Mouse (Mus musculus) hindbrain, postnatal 0 days (tissue): ENCODE measurements at regions not wholly inside any gene's neighbourhood (a gene's known extent, or its start where the extent isn't known, plus 50 kb on each side); places are given as distances from the start of the nearest gene placed in this dataset.
A peak's percentile ranks its signal among the peaks of the same experiment; 100 is the strongest.

Source experiments
- ATAC-seq: fragments of 200-750 bp; cut with Nextera tagmentation; 2 replicates; pipeline ENCODE4 v1.8.0; 2017; ENCODE audit warnings: mild to moderate bottlenecking, moderate TSS enrichment, moderate library complexity
- DNase-seq: peaks from one replicate; pipeline ENCODE4 v3.0.0-alpha.2; 2015; ENCODE audit warnings: low spot score
- H3K27ac ChIP-seq: fragments of 300-500 bp; sonication (generic); 2 replicates; pipeline ENCODE4 v1.5.1; 2014; ENCODE audit warnings: mild to moderate bottlenecking
- H3K27me3 ChIP-seq: fragments of 300-500 bp; sonication (generic); 2 replicates; pipeline ENCODE4 v1.6.1; 2014; ENCODE audit warnings: low read length, mixed read lengths; ENCODE audit not compliant: insufficient read depth
- H3K36me3 ChIP-seq: fragments of 300-500 bp; sonication (generic); 2 replicates; pipeline ENCODE4 v1.6.1; 2014; ENCODE audit warnings: low read length, mixed read lengths; ENCODE audit not compliant: insufficient read depth
- H3K4me1 ChIP-seq: fragments of 300-500 bp; sonication (generic); 2 replicates; pipeline ENCODE4 v1.6.1; 2014; ENCODE audit warnings: antibody characterized with exemption, low read length, mixed read lengths; ENCODE audit not compliant: insufficient read depth
- H3K4me2 ChIP-seq: fragments of 300-500 bp; sonication (generic); 2 replicates; pipeline ENCODE4 v1.6.1; 2014; ENCODE audit warnings: low read depth, mild to moderate bottlenecking, low read length, moderate library complexity, mixed read lengths
- H3K4me3 ChIP-seq: fragments of 300-500 bp; sonication (generic); 2 replicates; pipeline ENCODE4 v1.5.1; 2014; ENCODE audit warnings: low read length
- H3K9ac ChIP-seq: fragments of 300-500 bp; sonication (generic); replicated peaks from 2 replicates; pipeline ENCODE4 v1.6.1; 2014; ENCODE audit warnings: mild to moderate bottlenecking, low read length, moderate library complexity, mixed read lengths
- H3K9me3 ChIP-seq: fragments of 300-500 bp; sonication (generic); 2 replicates; pipeline ENCODE4 v1.6.1; 2016; ENCODE audit warnings: low read length, mixed read lengths
- CTCF ChIP-seq: IDR thresholded peaks from 2 replicates; pipeline ENCODE4 v1.5.1; 2016; ENCODE audit warnings: antibody characterized with exemption, control low read depth, low read depth
- WGBS: fragments of 180-500 bp; shearing (Covaris S2); extraction: QIAGEN DNeasy Blood & Tissue Kit; methylation state at CpG from one replicate; pipeline ENCODE4 v1.1.7; 2014; 5-methylcytosine and 5-hydroxymethylcytosine counted together

DNA sequence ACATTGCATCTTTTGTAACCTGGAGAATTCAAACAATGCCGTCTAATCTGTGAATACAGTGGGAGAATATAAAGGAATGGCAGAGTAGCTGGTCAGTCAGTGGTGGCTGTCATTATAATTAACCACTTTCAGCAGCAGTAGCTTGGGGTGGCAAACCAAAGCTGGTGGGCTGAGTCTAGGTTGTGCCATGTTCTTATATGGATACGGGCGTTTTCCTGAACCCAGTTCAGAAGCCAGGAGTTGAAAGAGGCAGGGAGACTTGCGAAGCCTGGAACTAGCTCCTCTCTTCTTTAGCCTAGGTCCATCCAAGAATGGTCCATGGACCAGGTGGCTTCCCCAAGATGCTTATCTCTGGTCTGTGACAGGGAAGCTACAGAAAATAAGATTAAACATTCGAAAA, 135.7 kb downstream of the Btg1 start:
- DNase-seq = no peak
- H3K36me3 ChIP-seq = no peaks in the 10 kb centered on the region
- WGBS = 87% methylated on average over 5 of the region's 5 CpGs

DNA sequence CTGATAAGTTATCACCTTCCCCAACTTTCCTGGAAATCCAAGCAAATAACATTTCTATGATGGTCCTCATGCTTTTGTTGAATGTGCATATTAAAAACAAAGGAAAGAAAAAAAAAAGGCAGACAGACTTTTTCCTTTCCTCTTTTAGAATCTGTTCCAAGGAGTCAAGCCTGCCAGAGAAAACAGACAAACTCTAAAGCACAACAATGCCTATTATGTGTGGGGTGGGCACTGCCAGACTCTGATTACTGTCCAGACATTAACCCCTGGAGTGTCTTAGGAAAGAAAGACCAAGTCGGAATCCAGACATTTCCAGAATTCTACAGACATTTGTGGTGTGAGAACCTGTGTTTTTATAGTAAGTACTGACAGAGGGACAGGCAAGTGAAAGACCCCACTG, 136.7 kb downstream of the Btg1 start:
- Histone ChIP-seq H3K4me2 (no peak overlapping the region), H3K4me3 (no peak overlapping the region), H3K4me1 (peaks cover 6% of the 10 kb centered on the region; the same call in 1 of the 2 replicates), H3K9me3 (no peaks in the 10 kb centered on the region), H3K36me3 (no peaks in the 10 kb centered on the region), H3K27ac (no peak overlapping the region), H3K9ac (no peak overlapping the region), H3K27me3 (no peaks in the 10 kb centered on the region)
- TF ChIP-seq CTCF = no peak
- DNase-seq = peak; percentile 2
- no peak for ATAC-seq
- WGBS = 6% methylated on average over 1 of the region's 1 CpGs

More for the DNA sequence above, 135.7 kb downstream of the Btg1 start:
- no peak overlapping the region for H3K9ac ChIP-seq
- TF ChIP-seq CTCF = no peak
- ATAC-seq = no peak
- no peak overlapping the region for H3K4me2 ChIP-seq
- no peaks in the 10 kb centered on the region for H3K9me3 ChIP-seq
- no peak overlapping the region for H3K4me3 ChIP-seq
- peaks cover 6% of the 10 kb centered on the region; the same call in 1 of the 2 replicates for H3K4me1 ChIP-seq
- H3K27me3 ChIP-seq = no peaks in the 10 kb centered on the region
- no peak overlapping the region for H3K27ac ChIP-seq

DNA sequence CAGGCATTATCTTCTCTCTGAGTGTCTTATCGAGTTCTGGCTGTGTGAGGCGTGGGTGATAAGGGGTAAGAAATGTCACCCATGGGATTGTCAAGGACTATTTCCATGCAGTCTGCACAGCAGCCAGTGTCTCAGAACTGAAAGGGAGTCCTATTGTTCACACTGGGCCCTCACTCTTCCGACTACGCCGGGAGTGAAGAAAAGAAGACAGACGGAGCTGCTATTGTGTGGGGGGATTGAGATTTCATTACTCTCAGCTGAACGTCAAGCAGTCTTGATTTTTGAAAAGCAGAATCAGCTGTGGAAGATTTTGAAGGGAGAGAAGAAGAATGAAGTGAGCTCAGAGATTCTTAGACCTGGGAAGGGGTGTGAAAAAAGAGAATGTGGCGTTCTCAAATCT, 138.9 kb downstream of the Btg1 start:
- ATAC-seq (no peak), DNase-seq (peak; percentile 25)
- Histone ChIP-seq H3K4me1 (peaks cover 6% of the 10 kb centered on the region; the same call in 1 of the 2 replicates), H3K4me3 (no peak overlapping the region), H3K9ac (no peak overlapping the region), H3K4me2 (no peak overlapping the region), H3K27ac (no peak overlapping the region), H3K27me3 (no peaks in the 10 kb centered on the region), H3K36me3 (no peaks in the 10 kb centered on the region), H3K9me3 (no peaks in the 10 kb centered on the region)
- WGBS = 23% methylated on average over 8 of the region's 8 CpGs
- TF ChIP-seq CTCF = no peak

DNA sequence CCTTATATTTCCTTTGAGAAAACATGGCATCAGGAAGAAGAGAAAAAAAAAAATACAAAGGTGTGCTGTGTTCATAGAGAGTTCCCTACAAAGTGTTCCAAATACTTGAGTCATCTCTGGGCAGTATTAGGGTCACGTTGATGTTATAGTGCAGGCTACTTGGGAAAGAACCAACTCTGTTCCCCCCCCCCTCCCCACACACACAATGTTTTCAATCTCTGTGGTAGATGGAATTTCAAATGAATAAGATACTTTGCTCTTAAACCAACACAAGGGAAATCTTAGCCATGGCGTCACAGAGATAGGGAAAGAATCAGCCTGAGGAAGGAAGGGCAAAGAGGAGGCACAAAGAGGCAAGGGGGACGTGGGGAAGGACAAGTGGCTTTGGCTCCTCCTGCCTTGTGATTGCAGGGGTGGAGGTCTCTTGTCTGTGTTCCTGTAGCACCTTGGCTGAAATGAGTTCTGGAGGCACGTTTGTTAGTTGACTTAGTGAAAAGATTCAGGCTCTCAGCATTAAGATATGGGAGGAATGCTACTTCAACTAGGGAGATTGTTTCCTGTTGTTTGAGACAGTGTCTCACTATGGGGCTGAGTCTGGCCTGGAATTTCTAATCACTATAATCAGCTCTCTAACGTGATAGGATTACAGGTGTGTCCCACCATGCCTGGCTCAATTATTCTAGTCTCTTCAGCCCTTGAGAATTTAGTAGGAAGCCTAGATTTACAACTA, 139.7 kb downstream of the Btg1 start:
- Histone ChIP-seq H3K9me3 (no peaks in the 10 kb centered on the region), H3K4me2 (no peak overlapping the region), H3K4me3 (no peak overlapping the region), H3K4me1 (peaks cover 3% of the 10 kb centered on the region; the same call in 1 of the 2 replicates), H3K9ac (no peak overlapping the region), H3K27ac (no peak overlapping the region), H3K36me3 (no peaks in the 10 kb centered on the region), H3K27me3 (no peaks in the 10 kb centered on the region)
- no peak for DNase-seq
- no peak for TF ChIP-seq CTCF
- 55% methylated on average over 5 of the region's 5 CpGs for WGBS
- no peak for ATAC-seq

DNA sequence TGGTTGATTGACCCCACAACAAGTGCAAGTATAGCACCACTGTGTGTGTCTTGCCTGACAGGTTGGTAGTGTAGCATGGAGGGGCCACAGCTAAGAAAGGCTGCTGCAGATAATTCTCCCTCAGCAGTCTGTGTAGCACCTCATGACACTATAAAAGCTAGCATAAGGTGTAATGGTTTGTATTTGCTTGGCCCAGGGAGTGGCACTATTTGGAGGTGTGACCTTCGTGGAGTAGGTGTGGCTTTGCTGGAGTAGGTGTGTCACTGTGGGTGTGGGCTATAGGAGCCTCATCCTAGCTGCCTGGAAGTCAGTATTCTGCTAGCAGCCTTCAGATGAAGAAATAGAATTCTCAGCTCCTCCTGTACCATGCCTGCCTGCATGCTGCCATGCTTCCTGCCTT, 140.5 kb downstream of the Btg1 start:
- Histone ChIP-seq H3K27ac (no peak overlapping the region), H3K9me3 (no peaks in the 10 kb centered on the region), H3K4me1 (no peaks in the 10 kb centered on the region), H3K9ac (no peak overlapping the region), H3K27me3 (no peaks in the 10 kb centered on the region), H3K4me3 (no peak overlapping the region), H3K36me3 (no peaks in the 10 kb centered on the region), H3K4me2 (no peak overlapping the region)
- ATAC-seq (no peak), DNase-seq (no peak)
- no peak for TF ChIP-seq CTCF
- 96% methylated on average over 1 of the region's 1 CpGs for WGBS

DNA sequence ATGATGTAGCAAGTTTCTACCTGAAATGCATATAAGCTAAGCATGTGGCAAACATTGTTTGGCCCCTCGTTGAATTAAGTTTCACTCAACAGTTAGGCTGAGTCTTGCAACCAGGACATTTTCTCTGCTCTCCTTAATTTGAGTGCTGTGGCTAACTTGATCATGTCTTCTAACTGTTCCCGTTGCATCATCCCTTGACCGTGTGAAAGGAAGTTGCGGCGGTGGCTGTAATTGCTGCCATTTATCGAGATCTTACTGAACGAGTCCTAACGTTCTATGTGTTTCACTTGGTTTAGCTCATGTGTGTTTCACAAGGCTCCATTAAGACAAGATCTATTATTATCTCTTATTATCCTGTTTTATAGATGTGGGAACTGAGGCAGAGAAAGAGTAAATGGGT, 144.8 kb downstream of the Btg1 start:
- TF ChIP-seq CTCF = no peak
- H3K9ac ChIP-seq = no peak overlapping the region
- H3K4me3 ChIP-seq = no peak overlapping the region
- no peak overlapping the region for H3K4me2 ChIP-seq
- no peak overlapping the region for H3K27ac ChIP-seq
- no peaks in the 10 kb centered on the region for H3K27me3 ChIP-seq
- no peak for DNase-seq
- H3K36me3 ChIP-seq = no peaks in the 10 kb centered on the region
- no peak for ATAC-seq
- 89% methylated on average over 8 of the region's 8 CpGs for WGBS
- no peaks in the 10 kb centered on the region for H3K4me1 ChIP-seq
- no peaks in the 10 kb centered on the region for H3K9me3 ChIP-seq

DNA sequence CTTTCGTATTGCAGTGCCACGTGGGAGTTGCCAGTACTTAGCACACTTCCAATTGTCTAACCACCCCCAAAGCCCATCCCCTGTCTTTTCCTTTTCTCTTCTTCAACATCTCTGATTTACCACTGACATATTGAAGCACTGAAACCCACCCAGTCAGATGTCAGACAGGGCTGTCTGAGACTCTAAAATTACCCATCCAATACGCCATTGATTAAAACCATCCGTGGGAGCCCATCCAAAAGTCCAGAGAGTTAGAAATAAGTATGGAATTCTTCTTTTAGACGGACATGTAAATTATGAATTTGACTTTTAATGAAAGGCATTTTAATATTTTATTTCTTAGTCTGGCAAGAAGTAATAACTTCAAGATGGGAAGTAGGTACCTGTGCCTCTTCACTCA, 148.8 kb downstream of the Btg1 start:
- no peak overlapping the region for H3K4me2 ChIP-seq
- ATAC-seq (no peak), DNase-seq (no peak)
- TF ChIP-seq CTCF = no peak
- no peak overlapping the region for H3K9ac ChIP-seq
- no peaks in the 10 kb centered on the region for H3K9me3 ChIP-seq
- no peak overlapping the region for H3K27ac ChIP-seq
- H3K4me1 ChIP-seq = no peaks in the 10 kb centered on the region
- no peaks in the 10 kb centered on the region for H3K36me3 ChIP-seq
- no peaks in the 10 kb centered on the region for H3K27me3 ChIP-seq
- WGBS = 92% methylated on average over 5 of the region's 5 CpGs
- H3K4me3 ChIP-seq = no peak overlapping the region
